Mouse (Mus musculus) mesoderm, embryonic 11.5 days (tissue): Measurements from ENCODE around the gene Bsn.
"Not testable (repeated sequence)": the region's sequence is repeated elsewhere in the genome, so short reads cannot be mapped to it uniquely, and the experiment has no call there.

Experiments used
- DNase-seq: peaks from one replicate; pipeline ENCODE4 v3.0.0-alpha.2; 2012; ENCODE audit warnings: low read depth, low spot score

Gene Bsn

GRCm38 (mm10) chr9:108149817-108150216 lies 40.4 kb downstream of the Bsn start:
- DNase-seq = peak; percentile 21

GRCm38 (mm10) chr9:108147606-108148005 lies 42.6 kb downstream of the Bsn start:
- DNase-seq = no peak

GRCm38 (mm10) chr9:108146451-108146850 lies 43.7 kb downstream of the Bsn start:
- no peak for DNase-seq

- no peak for DNase-seq
Observed at GRCm38 (mm10) chr9:108145740-108146139, 44.4 kb downstream of the Bsn start.

- no peak for DNase-seq
Observed at GRCm38 (mm10) chr9:108144371-108145270, 45.6 kb downstream of the Bsn start.

GRCm38 (mm10) chr9:108143470-108143869 lies 46.7 kb downstream of the Bsn start:
- DNase-seq = no peak

- no peak for DNase-seq
Observed at GRCm38 (mm10) chr9:108141387-108141786, 48.8 kb downstream of the Bsn start.

GRCm38 (mm10) chr9:108139963-108140695 lies 50.1 kb downstream of the Bsn start:
- DNase-seq = no peak

GRCm38 (mm10) chr9:108139169-108139962 lies 50.8 kb downstream of the Bsn start:
- no peak for DNase-seq

- DNase-seq = no peak
Observed at GRCm38 (mm10) chr9:108138118-108138517, 52.1 kb downstream of the Bsn start.

GRCm38 (mm10) chr9:108137523-108137922 lies 52.7 kb downstream of the Bsn start:
- peak; percentile 23 for DNase-seq

GRCm38 (mm10) chr9:108136930-108137462 lies 53.2 kb downstream of the Bsn start:
- DNase-seq = no peak

GRCm38 (mm10) chr9:108136225-108136624 lies 54.0 kb downstream of the Bsn start:
- DNase-seq = peak; percentile 64

GRCm38 (mm10) chr9:108135679-108136078 lies 54.5 kb downstream of the Bsn start:
- DNase-seq = not testable (repeated sequence)

GRCm38 (mm10) chr9:108133478-108133877 lies 56.7 kb downstream of the Bsn start:
- DNase-seq = no peak

- no peak for DNase-seq
Observed at GRCm38 (mm10) chr9:108132373-108132772, 57.8 kb downstream of the Bsn start.

GRCm38 (mm10) chr9:108131502-108131901 lies 58.7 kb downstream of the Bsn start:
- no peak for DNase-seq

GRCm38 (mm10) chr9:108129042-108129948 lies 60.9 kb downstream of the Bsn start:
- DNase-seq = no peak

GRCm38 (mm10) chr9:108128248-108128647 lies 61.9 kb downstream of the Bsn start:
- DNase-seq = no peak

GRCm38 (mm10) chr9:108126436-108127180 lies 63.6 kb downstream of the Bsn start:
- no peak for DNase-seq
